Mouse (Mus musculus): ENCODE results near the gene Olfr798.

The Olfr798 gene

GRCm38 (mm10) chr10:129627834-129628233 lies at the start of gene Olfr798:
Gene Olfr798, minus strand, starts transcription at chr10:129627934.
- DNase-seq: no peak

GRCm38 (mm10) chr10:129673765-129674164 lies 46.0 kb upstream of the Olfr798 start, which contains the start of gene Olfr801:
Gene Olfr801, minus strand, starts transcription at chr10:129673865.
- no peak for DNase-seq

GRCm38 (mm10) chr10:129657394-129657793 lies 29.7 kb upstream of the Olfr798 start, which contains the start of gene Olfr800:
Gene Olfr800, plus strand, starts transcription at chr10:129657694.
- no peak for DNase-seq

GRCm38 (mm10) chr10:129651763-129652162 lies 24.0 kb upstream of the Olfr798 start:
- no peak for DNase-seq

- no peak for DNase-seq
Measured at GRCm38 (mm10) chr10:129637184-129637583, 9.4 kb upstream of the Olfr798 start, which contains the start of gene Olfr799. Gene Olfr799, plus strand, starts transcription at chr10:129637484.

- no peak for DNase-seq
Measured at GRCm38 (mm10) chr10:129623251-129623650, 4.5 kb downstream of the Olfr798 start.

- DNase-seq: peak; percentile 3 to 11
Measured at GRCm38 (mm10) chr10:129621724-129622123, 6.0 kb downstream of the Olfr798 start.

GRCm38 (mm10) chr10:129612470-129612869 lies 15.3 kb downstream of the Olfr798 start, which contains the start of gene Olfr796:
Gene Olfr796, minus strand, starts transcription at chr10:129612570.
- no peak for DNase-seq

GRCm38 (mm10) chr10:129577066-129577465 lies 50.7 kb downstream of the Olfr798 start:
- DNase-seq: no peak
